Mouse (Mus musculus): ENCODE measurements around the gene Zbtb25.

The Zbtb25 gene

GRCm38 (mm10) chr12:76333688-76334087, 35.7 kb downstream of the Zbtb25 start:
- DNase-seq: no peak

GRCm38 (mm10) chr12:76328567-76329354, 40.6 kb downstream of the Zbtb25 start:
- no peak for DNase-seq

- no peak for DNase-seq
Observed at GRCm38 (mm10) chr12:76326437-76327220, 42.8 kb downstream of the Zbtb25 start.

- no peak for DNase-seq
Observed at GRCm38 (mm10) chr12:76324679-76325431, 44.5 kb downstream of the Zbtb25 start, which contains the start of gene Akap5. Akap5 (plus strand) TSS chr12:76324891.

DNA sequence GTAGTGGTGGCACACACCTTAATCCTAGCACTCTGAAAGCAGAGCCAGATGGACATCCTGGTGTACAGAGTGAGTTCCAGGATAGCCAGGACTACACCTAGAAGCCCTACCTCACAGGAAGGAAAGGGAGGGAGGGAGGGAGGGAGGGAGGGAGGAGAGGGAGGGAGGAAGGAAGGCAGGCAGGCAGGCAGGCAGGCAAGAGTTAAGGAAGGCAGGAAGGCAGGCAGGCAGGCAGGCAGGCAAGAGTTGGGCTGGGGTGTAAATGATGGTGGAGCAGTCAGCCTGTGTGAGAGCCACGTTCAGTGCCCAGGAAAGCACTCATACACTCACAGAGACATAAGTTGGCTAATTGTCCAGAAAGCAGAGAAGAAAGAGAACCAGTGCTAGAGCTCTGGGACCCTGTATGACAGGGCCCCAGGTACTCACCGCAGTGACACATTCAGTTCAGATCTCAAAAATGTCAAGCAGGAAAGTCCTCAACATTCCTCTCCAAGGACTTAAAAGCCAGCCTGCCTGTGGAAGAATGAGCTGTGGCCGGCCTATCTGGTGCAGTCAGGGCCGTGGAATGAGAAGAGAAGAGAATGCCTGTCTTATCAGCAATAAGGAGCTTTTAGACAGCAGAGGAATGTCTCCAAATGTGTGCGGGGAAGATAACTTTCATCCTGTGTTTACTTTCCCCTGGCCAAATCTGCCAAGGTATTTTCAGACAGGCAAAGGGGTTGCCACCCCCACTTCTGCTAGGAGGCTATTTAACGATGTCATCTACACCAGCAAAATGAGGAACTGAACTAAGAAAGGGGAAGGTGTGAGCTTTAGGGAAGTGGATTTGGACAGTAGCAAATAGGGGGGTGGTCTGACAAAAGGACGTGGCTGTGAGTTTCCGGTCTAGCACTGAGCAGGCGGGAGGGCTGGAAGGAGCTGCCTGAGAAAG, 50.9 kb downstream of the Zbtb25 start:
- DNase-seq: no peak

GRCm38 (mm10) chr12:76311951-76312350, 57.5 kb downstream of the Zbtb25 start:
- no peak for DNase-seq

GRCm38 (mm10) chr12:76311227-76311626, 58.2 kb downstream of the Zbtb25 start:
- DNase-seq: no peak

DNA sequence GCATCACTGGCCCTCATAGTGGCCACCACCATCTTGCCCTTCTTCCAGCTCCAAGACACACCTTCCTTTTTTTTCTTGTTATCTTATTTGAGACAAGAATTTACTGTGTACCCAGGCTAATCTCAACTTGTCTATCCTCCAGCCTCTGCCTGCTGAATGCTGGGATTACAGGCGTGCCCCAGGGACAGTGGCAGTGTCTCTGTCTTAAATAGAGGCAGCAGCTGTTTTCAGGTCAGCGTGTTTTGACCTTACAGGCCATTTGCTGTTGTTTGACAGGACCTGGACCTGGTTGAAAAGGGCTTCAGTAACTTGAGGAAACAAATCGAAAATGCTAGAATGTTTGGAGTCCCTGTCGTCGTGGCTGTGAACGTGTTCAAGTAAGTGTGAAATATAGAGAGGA, 58.8 kb downstream of the Zbtb25 start:
- no peak for DNase-seq

GRCm38 (mm10) chr12:76310007-76310406, 59.4 kb downstream of the Zbtb25 start:
- DNase-seq: no peak

- no peak for DNase-seq
Observed at GRCm38 (mm10) chr12:76308436-76308835, 61.0 kb downstream of the Zbtb25 start.

DNA sequence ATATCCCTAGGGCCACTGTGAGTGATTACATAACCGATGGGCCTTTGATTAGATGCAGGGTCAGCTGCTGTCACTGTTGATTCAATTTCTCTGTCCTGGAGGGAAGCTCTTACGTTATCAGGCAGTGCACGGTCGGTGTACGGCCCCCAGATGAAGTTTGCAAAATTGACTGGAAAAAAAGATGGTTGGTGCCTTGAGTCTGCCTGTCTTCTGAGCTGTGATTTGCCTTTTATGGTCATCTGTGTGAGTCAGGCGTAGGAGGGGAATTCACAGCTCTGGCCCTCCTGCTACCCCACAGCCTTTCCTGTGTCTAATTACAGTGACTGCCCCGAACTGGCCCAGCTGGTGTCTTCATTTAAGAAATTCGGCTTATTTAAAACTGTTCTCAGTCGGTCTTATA, 61.4 kb downstream of the Zbtb25 start:
- no peak for DNase-seq

GRCm38 (mm10) chr12:76306852-76307561, 62.4 kb downstream of the Zbtb25 start:
- no peak for DNase-seq

- DNase-seq: no peak
Observed at GRCm38 (mm10) chr12:76305107-76305506, 64.3 kb downstream of the Zbtb25 start.

DNA sequence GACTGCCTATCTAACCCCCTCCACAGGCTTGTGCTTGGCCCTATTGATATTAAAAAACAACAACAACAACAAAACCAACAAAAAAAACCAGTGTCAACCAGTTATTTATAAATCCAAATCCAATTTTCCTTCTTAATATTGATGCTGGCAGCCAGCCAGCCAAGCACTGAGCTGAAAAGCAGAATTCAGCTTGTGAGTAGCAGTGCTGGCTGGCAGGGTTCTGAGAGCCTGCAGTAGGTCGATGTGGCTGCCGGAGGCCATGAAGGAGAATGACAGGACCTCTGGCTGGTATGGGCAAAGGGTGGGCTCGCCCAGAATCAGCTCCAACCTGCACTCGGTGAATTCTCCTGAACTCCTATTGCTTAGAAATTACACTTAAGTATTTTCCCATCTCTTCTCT, 65.2 kb downstream of the Zbtb25 start:
- no peak for DNase-seq

- DNase-seq: no peak
Observed at GRCm38 (mm10) chr12:76303474-76303873, 65.9 kb downstream of the Zbtb25 start.

DNA sequence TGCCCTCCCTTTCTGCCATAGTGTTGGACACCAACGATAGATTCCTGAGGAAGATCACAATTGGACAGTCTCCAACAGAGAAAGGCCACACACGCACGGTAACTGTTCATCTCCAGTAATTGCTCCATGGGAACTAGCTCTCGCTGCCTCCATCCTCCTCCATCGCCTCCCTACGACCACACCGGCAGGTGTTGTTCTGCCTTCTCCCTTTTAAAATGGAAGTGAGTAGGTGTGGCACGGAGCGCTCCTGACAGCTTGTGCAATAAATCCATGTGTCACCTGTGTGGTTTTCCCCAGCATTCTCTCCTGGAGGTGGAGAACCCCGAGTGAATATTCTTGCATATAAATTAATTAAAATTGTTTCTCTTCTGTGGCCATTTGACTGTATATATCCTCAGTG, 69.0 kb downstream of the Zbtb25 start:
- no peak for DNase-seq

- no peak for DNase-seq
Observed at GRCm38 (mm10) chr12:76299361-76299906, 70.0 kb downstream of the Zbtb25 start.

- DNase-seq: no peak
Observed at GRCm38 (mm10) chr12:76297830-76298229, 71.6 kb downstream of the Zbtb25 start.
